Mouse (Mus musculus) stomach, postnatal 0 days (tissue): ENCODE measurements around the gene Pla2g4b. TPM values are rescaled to one million over a fixed set of nuclear protein-coding genes. Genes with fewer than 3 reads are reported as not detected.
A peak's percentile ranks its signal among the peaks of the same experiment; 100 is the strongest.

Experiments used
- ATAC-seq: fragments of 200-750 bp; cut with Nextera tagmentation; 2 replicates; pipeline ENCODE4 v1.8.0; 2017; ENCODE audit not compliant: low FRiP score, low TSS enrichment
- DNase-seq: peaks from one replicate; pipeline ENCODE4 v3.0.0-alpha.2; 2016; ENCODE audit warnings: low spot score
- H3K27ac ChIP-seq: fragments of 300-500 bp; sonication (generic); replicated peaks from 2 replicates; pipeline ENCODE4 v1.5.1; 2014; ENCODE audit warnings: mild to moderate bottlenecking, control low read depth
- H3K27me3 ChIP-seq: fragments of 300-500 bp; sonication (generic); 2 replicates; pipeline ENCODE4 v1.6.1; 2014; ENCODE audit warnings: low read length; ENCODE audit not compliant: control insufficient read depth, insufficient read depth
- H3K36me3 ChIP-seq: fragments of 300-500 bp; sonication (generic); 2 replicates; pipeline ENCODE4 v1.6.1; 2014; ENCODE audit warnings: low read length, mixed read lengths; ENCODE audit not compliant: control insufficient read depth, insufficient read depth
- H3K4me1 ChIP-seq: fragments of 300-500 bp; sonication (generic); replicated peaks from 2 replicates; pipeline ENCODE4 v1.6.1; 2014; ENCODE audit warnings: antibody characterized with exemption; ENCODE audit not compliant: control insufficient read depth, insufficient read depth
- H3K4me2 ChIP-seq: fragments of 300-500 bp; sonication (generic); replicated peaks from 2 replicates; pipeline ENCODE4 v1.6.1; 2014; ENCODE audit warnings: low read depth, mild to moderate bottlenecking, control low read depth, moderate library complexity
- H3K4me3 ChIP-seq: fragments of 300-500 bp; sonication (generic); 2 replicates; pipeline ENCODE4 v1.5.1; 2014; ENCODE audit warnings: low read depth, low read length, control low read depth
- H3K9ac ChIP-seq: fragments of 300-500 bp; sonication (generic); 2 replicates; pipeline ENCODE4 v1.6.1; 2014; ENCODE audit warnings: mild to moderate bottlenecking, low read length, control low read depth, mixed read lengths
- H3K9me3 ChIP-seq: fragments of 300-500 bp; sonication (generic); 2 replicates; pipeline ENCODE4 v1.6.1; 2016; ENCODE audit warnings: low read length; ENCODE audit not compliant: control insufficient read depth
- CTCF ChIP-seq: IDR thresholded peaks from 2 replicates; pipeline ENCODE4 v1.5.1; 2016; ENCODE audit warnings: antibody characterized with exemption, low read depth, mild to moderate bottlenecking, moderate library complexity
- EP300 ChIP-seq: optimal IDR thresholded peaks from 2 replicates; pipeline ENCODE3; 2016; ENCODE audit warnings: antibody characterized with exemption
- WGBS: fragments of 180-500 bp; shearing (Covaris S2); extraction: QIAGEN DNeasy Blood & Tissue Kit; methylation state at CpG from one replicate; pipeline ENCODE4 v1.1.7; 2014; 5-methylcytosine and 5-hydroxymethylcytosine counted together
- polyA plus RNA-seq: library from polyadenylated mRNA; unstranded; fragments of >200 nt; fragmentation: Nextera tagmentation; extraction: Ambion mirVana; gene quantifications from 2 replicates; pipeline ENCODE4 v1.2.1, GENCODE M21; 2015

Pla2g4b gene
- polyA plus RNA-seq, 1 experiment from 2014 or later = 8.0 TPM

DNA sequence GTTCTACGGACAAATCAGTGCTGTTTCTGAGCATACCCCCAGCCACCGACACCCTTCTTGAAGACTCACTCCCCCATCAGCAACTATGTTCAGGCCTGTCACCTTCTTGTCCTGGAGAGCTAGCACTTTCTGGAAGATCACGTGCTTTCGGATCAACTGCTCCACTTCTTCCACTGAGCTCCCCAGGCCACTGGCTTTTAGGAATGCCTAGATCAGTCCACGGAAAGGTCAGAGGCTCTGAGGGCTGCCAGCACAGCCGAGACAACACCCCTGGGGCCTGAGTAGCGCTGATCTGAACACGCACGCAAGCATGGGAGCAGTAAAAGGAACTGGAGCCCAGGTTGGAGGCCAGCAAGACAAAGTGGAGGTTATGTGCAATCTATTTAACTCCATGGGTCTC is 27.4 kb downstream of the Pla2g4b start:
- Histone ChIP-seq H3K9ac (no peak overlapping the region), H3K27ac (peak overlapping the region; percentile 58), H3K27me3 (no peaks in the 10 kb centered on the region)

DNA sequence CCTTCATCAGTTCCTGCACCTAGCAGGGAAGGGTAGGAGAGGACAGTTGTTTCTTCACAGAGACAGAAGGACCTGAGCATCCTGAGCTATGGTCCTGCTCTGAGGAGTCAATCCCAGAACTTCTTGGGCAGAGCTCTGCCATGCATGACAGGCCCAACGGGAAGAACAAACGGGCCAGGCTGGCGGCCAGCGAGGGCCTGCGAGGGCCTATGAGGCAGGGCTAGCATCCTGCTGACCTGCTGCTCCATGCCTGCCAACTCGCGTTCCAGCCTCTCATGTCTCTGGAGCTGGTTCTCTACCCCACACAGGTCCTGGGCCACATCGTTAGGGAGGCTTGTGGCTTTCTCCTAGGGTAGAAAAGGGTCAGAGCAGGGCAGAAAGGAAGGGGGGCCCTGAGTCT is 29.0 kb downstream of the Pla2g4b start:
- no peak for DNase-seq
- no peaks in the 10 kb centered on the region for H3K9me3 ChIP-seq
- ATAC-seq = no peak
- no peak overlapping the region for H3K9ac ChIP-seq
- 0 out of 2 replicates have a peak, but pooled peaks cover 3% of the 10 kb centered on the region for H3K4me1 ChIP-seq
- TF ChIP-seq EP300 (no peak), CTCF (no peak)
- no peak overlapping the region for H3K27ac ChIP-seq
- H3K4me3 ChIP-seq = no peak overlapping the region
- H3K4me2 ChIP-seq = no peak overlapping the region
- no peaks in the 10 kb centered on the region for H3K27me3 ChIP-seq
- no peaks in the 10 kb centered on the region for H3K36me3 ChIP-seq
- WGBS = 81% methylated on average over 8 of the region's 8 CpGs

More for the DNA sequence above, 27.4 kb downstream of the Pla2g4b start:
- no peaks in the 10 kb centered on the region for H3K36me3 ChIP-seq
- H3K9me3 ChIP-seq = no peaks in the 10 kb centered on the region
- H3K4me1 ChIP-seq = 0 out of 2 replicates have a peak, but pooled peaks cover 3% of the 10 kb centered on the region
- 71% methylated on average over 9 of the region's 9 CpGs for WGBS
- H3K4me3 ChIP-seq = no peak overlapping the region
- TF ChIP-seq CTCF (no peak), EP300 (no peak)
- H3K4me2 ChIP-seq = no peak overlapping the region
- ATAC-seq (no peak), DNase-seq (no peak)

DNA sequence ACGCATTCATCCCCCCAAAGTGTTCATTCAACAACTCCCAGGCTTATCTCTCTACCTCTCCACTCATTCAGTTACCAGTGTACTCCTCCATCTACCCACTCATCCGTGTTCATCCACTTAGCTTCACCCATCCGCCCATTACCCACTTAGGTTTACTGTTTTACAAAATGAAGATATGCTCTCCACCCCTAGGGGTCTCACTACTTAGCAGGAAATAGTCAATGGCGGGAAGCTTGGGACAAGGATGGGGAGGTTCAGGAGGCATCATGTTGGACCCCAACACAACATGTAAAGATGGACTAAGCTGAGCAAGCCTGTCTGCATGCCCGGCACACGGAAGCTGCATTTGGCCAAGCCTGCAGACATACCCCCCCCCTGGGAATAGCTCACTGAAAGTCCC is 31.4 kb downstream of the Pla2g4b start:
- WGBS = 79% methylated on average over 6 of the region's 6 CpGs
- Histone ChIP-seq H3K4me2 (no peak overlapping the region), H3K4me3 (no peak overlapping the region), H3K4me1 (0 out of 2 replicates have a peak, but pooled peaks cover 3% of the 10 kb centered on the region), H3K27ac (no peak overlapping the region), H3K27me3 (no peaks in the 10 kb centered on the region), H3K36me3 (no peaks in the 10 kb centered on the region), H3K9me3 (no peaks in the 10 kb centered on the region), H3K9ac (no peak overlapping the region)
- ATAC-seq (no peak), DNase-seq (no peak)
- peak; percentile 52 for TF ChIP-seq CTCF
- TF ChIP-seq EP300 = no peak

DNA sequence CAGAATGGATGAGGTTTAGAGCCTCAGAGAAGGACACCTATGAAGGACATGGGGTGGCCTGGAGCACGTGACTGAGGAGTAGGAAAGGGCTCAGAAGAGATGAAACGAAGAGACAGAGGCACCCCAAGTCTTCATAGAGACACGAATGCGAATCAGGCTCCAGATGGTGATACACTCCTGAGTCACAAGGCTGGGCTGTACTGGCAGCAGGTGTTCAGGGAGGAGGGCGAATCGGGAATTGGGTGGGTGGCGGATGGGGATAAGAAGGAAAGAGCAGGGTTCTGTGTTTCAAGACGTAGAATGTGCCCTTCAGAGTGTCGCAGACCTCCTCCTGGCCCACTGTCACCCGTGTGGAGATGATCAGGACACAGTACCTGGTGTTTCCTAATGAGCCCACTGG is 32.0 kb downstream of the Pla2g4b start:
- no peak for ATAC-seq
- no peaks in the 10 kb centered on the region for H3K27me3 ChIP-seq
- TF ChIP-seq CTCF (no peak), EP300 (no peak)
- no peaks in the 10 kb centered on the region for H3K36me3 ChIP-seq
- H3K4me3 ChIP-seq = no peak overlapping the region
- no peak overlapping the region for H3K4me2 ChIP-seq
- 91% methylated on average over 10 of the region's 10 CpGs for WGBS
- 0 out of 2 replicates have a peak, but pooled peaks cover 3% of the 10 kb centered on the region for H3K4me1 ChIP-seq
- no peak overlapping the region for H3K9ac ChIP-seq
- DNase-seq = no peak
- no peak overlapping the region for H3K27ac ChIP-seq
- no peaks in the 10 kb centered on the region for H3K9me3 ChIP-seq

DNA sequence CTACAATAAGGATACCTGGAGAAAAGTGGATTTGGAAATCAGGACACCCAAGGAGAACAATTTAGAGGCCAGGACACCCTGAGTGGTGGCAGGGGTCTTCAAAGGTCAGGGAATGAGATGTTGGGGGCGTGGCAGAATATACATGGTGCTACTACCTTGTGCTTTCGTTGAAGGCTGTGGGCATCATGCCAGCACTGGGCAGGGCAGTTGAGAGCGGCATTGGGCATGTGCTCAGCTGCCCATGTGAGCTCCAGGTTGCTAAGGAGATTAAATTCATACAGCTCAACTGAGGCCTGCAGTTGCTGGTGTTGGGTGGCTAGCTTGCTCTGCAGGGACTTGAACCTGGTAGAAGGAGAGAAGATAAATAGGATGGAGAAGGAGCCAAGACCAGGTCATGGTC is 33.0 kb downstream of the Pla2g4b start:
- Histone ChIP-seq H3K9ac (no peak overlapping the region), H3K4me2 (no peak overlapping the region), H3K36me3 (no peaks in the 10 kb centered on the region), H3K27me3 (no peaks in the 10 kb centered on the region), H3K4me3 (no peak overlapping the region), H3K27ac (no peak overlapping the region), H3K9me3 (no peaks in the 10 kb centered on the region), H3K4me1 (no peaks in the 10 kb centered on the region)
- WGBS = 56% methylated on average over 3 of the region's 3 CpGs
- ATAC-seq (no peak; the same call in 1 of the 2 replicates), DNase-seq (peak; percentile 63)
- TF ChIP-seq EP300 (no peak), CTCF (no peak)

DNA sequence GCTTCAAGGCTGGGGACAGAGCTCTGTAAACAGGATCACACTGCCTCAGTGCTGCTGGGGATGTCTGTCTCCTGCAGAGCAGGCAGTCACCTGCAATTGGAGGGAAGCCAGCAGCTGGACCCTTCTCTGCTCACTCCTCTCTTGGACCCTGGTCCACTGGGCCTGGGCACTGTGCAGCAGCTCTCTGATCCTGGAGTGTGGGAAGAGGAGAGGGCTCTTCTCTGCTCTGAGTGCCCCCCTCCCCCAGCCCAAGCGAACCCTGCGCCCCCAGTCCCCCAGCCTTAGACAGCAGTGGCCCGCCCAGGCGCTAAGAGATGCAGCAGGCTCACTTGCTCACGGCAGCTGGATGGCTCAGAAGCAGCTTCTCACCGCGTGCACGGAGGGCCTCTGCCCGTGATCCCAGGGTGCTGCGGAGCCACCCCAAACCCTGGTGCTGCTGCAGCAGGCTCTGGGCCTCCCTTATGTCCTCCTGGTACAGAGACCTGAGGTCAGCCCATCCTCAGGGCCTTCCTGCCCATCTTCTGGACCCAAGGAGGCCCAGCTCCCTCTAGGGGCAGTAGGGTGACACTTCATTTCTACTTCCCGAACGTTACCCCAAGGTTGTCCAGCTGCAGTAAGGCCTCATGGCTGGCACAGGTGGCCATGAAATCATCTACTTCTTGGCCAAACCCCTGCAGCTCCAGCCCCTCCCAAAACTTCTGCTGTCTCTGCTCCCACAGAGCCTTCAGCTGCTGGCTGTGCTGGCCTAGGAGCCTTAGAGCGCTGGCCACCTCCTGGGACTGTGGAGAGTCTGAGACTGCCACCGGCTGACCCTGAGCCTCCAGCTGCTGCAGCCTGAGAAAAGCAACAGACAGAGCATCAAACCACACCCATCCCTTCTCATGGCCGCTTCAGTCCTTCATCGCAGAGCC is 35.6 kb downstream of the Pla2g4b start:
- TF ChIP-seq CTCF = peak; percentile 87
- no peak for TF ChIP-seq EP300
- Histone ChIP-seq H3K4me2 (no peak overlapping the region), H3K4me1 (no peaks in the 10 kb centered on the region), H3K27me3 (no peaks in the 10 kb centered on the region), H3K9ac (no peak overlapping the region), H3K4me3 (no peak overlapping the region), H3K36me3 (no peaks in the 10 kb centered on the region), H3K27ac (no peak overlapping the region), H3K9me3 (no peaks in the 10 kb centered on the region)
- WGBS = 39% methylated on average over 12 of the region's 16 CpGs
- DNase-seq (peak; percentile 44), ATAC-seq (peak; percentile 21; the same call in 1 of the 2 replicates)
